Mouse (Mus musculus): ENCODE measurements around the gene Fbxo3.
A peak's percentile ranks its signal among the peaks of the same experiment; 100 is the strongest.
"Not testable (repeated sequence)": the region's sequence is repeated elsewhere in the genome, so short reads cannot be mapped to it uniquely, and the experiment has no call there.

The Fbxo3 gene

GRCm38 (mm10) chr2:104036316-104036715 is 8.8 kb downstream of the Fbxo3 start:
- DNase-seq (ENCODE audit: low spot score in 2 of 2), result no peak

GRCm38 (mm10) chr2:104038236-104038635 is 10.7 kb downstream of the Fbxo3 start:
- DNase-seq (ENCODE audit: low spot score in 2 of 2), result no peak

DNA sequence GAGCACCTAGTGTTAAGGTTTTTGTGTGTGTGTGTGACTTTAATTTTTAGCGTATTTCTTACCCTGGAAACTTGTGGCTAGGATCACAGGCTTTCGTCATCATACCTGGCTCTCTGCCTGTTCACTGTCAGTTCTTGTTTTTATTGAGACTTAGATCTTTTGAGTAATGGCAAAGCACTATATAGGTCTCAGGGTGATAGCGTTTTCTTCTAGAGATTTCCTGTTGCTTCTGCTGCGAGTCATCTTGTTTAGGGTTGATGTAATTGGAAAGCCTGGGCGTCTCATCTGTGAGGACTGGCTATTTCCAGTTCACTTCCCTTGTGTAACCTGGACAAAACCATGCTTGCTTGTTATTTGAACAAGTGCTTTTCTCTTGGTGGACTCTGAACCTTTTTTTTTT is 14.1 kb downstream of the Fbxo3 start:
- no peak for DNase-seq (ENCODE audit: low spot score in 2 of 2)

DNA sequence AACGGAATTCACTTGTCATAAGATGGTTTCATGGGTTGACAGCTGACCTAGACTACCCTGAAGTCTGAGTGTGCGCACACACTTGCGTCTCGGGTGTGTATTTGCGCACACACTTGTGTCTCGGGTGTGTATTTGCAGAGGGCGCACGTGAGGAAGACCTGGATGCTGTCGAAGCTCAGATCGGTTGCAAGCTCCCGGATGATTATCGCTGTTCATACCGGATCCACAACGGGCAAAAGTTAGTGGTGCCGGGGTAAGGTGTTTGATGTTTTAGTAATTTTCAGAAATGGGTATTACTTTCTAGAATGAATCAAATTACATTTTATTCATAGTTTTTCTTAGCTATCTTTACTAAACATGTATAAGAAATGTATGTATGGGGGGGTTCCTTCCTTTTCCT is 15.2 kb downstream of the Fbxo3 start:
- DNase-seq (ENCODE audit: low spot score in 2 of 2), result no peak

DNA sequence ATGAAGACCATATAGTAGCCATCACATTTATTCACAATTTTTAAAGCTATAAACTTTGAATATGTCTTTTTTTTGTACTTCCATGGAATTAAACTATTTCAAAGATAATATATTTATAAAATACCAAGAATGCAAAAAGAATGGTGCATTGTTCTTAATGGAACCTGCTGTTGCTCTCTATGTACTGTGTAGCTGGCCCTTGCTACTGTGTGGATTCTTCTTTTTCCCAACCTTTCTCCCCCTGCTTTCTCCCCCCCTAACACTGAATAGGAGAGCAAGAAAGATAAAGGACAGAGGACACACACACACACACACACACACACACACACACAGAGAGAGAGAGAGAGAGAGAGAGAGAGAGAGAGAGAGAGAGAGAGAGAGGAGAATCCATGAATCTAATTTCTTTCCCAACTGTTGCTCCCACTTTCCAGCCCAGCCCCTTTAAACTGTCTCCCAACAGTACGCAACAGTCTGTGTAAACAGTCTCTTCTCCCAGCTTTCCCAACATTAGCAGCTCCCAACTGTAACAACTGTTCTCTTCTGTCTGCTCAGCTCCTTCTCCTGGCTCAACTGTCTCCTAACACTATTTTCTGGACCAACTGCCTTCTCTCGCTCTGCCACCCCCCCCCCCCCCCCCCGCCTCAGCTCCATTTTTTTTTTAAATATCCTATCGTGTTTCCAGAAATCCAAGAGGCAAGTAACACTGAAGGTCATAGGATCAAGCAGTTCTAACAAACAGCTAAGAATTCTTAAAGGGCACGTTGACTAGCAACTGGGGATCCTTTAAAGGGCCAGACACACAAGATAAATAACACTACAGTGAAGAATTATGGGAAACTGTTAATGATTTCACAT is 16.3 kb downstream of the Fbxo3 start:
- DNase-seq (ENCODE audit: low spot score in 2 of 2), result no peak

DNA sequence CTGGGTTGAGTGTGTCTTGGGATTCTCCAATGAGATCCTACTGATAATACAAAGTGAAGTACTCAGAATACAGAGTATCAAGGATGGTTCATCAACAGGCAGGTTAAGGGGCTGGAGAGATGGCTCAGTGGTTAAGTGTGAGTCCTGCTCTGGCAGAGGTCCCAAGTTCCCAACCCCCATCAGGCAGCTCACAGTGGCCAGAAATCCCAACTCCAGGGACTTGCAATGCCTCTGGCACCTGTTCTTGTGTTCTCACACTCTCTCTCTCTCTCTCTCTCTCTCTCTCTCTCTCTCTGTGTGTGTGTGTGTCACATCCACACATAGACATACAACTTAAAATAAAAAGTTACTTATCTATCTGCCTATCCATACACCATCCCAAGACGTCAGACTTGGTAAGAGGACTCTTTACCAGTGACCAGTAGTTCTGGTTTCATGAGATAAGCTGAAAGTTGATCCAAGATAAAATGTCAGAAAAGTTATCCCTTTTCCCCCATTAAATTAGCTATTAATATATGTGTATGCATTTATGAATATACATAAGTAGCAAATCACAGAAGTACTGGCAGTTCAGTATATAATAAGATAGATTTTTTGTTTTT is 17.1 kb downstream of the Fbxo3 start:
- DNase-seq (ENCODE audit: low spot score in 2 of 2), result no peak

DNA sequence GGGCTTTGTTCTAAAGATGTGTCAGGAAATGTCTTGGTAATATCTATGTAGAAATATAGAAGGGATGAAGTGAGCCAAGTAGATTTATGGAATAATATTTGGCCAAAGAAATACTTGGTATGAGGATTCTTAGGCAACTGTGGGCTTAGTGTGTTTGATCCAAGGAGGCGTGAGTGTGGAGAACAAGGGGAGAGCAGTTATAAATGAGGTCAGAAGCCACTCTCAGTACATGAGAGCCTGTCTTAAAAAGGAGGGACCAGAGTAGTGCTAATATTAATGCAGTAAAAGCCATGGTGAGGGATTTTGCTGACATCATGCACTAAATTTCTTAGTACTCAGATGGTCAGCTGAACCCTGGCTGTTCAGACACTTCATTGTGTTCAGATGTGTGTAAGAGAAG is 30.9 kb downstream of the Fbxo3 start:
- DNase-seq (ENCODE audit: low spot score in 2 of 2), result no peak

DNA sequence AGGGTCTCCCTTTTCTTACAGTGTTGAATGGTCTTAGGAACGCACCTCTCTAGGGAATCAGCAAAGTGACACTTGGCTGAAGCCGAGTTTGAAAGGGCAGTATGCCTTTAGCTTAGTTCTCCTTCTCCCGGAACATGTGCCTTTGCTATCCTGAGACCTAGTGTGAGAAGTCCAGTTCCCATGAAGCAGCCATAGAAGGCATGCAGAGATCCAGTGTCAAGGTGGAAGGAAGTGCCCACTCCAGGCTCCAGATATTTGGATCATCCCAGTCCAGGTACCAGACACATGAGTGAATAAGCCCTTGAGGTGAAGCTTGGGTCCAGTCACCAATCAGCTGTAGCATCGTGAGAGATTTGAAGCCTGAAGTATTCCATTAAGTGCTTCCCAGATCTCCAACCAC is 31.4 kb downstream of the Fbxo3 start:
- no peak for DNase-seq (ENCODE audit: low spot score in 2 of 2)

DNA sequence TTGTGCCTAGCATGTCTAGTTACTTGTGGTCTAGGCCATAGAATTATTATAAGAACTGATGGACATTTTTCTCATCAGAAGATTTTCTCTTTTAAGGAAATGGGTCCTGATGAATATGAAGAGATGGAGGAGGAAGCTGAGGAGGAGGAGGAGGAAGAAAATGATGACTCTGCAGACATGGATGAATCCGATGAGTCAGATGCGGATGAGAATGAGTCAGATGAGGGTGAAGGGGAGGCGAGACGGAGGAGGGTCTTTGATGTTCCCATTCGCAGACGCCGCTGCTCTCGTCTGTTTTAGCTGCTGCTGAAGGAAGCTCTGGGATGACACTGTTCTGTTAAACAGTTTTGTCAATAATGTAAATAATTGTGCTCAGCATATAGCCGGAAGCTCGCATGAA is 32.3 kb downstream of the Fbxo3 start:
- no peak for DNase-seq (ENCODE audit: low spot score in 2 of 2)

DNA sequence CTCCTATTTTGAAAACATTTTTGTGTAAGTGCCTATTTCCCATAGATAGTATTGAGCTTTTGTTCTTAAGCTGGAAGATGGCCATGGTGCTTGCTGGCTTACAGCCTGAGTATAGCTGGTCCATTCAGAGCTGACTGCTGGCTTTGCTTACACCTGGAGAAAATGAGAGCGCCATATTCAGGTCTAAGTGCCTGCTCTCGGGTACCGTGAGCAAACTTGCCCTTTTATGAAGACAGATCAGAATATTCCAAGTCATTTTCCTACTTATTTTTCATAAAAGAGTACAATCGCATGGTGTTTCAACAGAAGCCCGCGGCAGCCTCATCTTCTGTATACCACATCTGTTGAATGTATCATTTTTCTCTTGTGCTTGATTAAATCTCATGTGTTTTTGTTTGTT is 33.5 kb downstream of the Fbxo3 start:
- DNase-seq (ENCODE audit: low spot score in 2 of 2), result no peak

DNA sequence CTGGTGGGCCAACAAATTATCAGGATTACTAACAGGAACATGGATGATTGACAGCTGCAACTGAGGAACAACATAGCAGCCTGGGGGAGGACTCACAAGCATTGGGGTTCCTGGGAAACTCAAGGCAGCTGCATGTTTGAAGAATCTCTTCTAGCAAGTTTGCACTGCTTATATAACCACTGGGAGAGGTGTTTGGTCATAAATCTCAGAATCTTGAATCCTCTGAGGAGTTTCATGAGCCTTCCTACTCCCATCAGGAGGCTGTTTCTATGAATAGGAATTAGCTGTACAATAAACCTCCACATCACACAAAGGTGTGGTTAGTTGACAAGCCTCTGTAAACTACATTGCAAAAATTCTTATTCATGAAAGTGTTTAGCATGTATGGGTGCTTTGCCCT is 35.1 kb downstream of the Fbxo3 start:
- DNase-seq (ENCODE audit: low spot score in 2 of 2), result no peak

DNA sequence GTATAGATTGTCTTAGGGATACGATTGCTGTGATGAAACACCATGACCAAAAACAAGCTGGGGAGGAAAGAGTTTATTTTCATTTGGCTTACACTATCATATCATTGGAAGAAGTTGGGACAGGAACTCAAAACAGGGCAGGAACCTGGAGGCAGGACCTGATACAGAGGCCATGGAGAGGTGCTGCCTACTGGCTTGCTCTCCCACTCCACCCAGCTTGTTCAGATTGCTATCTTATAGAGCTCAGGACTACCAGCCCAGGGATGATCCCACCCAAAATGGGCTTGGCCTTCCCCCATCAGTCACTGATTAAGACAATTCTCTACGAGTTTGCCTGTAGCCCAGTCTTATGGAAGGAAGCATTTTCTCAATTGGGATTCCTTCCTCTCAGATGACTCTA is 36.6 kb downstream of the Fbxo3 start:
- DNase-seq (ENCODE audit: low spot score in 2 of 2), result no peak

DNA sequence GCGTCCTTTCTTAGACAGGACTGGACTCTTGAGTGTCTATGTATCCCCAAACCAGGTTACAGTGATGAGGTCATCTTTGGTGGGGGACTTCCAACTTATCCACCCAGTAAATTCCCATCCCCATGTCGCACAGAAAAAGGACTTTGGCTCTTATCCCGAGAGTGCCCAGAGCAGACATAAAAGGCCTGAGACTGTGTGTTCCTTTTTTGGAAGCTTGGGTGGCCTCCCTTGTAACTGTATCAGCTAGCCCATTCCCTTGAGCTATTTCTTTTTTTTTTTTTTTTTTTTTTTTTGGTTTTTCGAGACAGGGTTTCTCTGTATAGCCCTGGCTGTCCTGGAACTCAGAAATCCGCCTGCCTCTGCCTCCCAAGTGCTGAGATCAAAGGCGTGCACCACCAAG is 38.0 kb downstream of the Fbxo3 start, which contains the start of gene Gm10912:
TSS of gene Gm10912 (plus strand) at position 301 of the 400 bp plus-strand sequence.
- DNase-seq (ENCODE audit: low spot score in 2 of 2), result not testable (repeated sequence)

GRCm38 (mm10) chr2:104068450-104068849 is 40.9 kb downstream of the Fbxo3 start, which contains the start of gene Gm10799:
TSS of gene Gm10799 (minus strand) at chr2:104068550.
- not testable (repeated sequence) for DNase-seq (ENCODE audit: low spot score in 2 of 2)

GRCm38 (mm10) chr2:104069704-104070185 is 42.2 kb downstream of the Fbxo3 start, which contains the start of gene Cd59b:
TSS of gene Cd59b (plus strand) at chr2:104069849.
- peak; percentile 76 to 89 for DNase-seq (ENCODE audit: low spot score in 2 of 2)

GRCm38 (mm10) chr2:104078285-104078684 is 50.8 kb downstream of the Fbxo3 start:
- peak in 1 of 2 experiments; percentile 28 for DNase-seq (ENCODE audit: low spot score in 2 of 2)

DNA sequence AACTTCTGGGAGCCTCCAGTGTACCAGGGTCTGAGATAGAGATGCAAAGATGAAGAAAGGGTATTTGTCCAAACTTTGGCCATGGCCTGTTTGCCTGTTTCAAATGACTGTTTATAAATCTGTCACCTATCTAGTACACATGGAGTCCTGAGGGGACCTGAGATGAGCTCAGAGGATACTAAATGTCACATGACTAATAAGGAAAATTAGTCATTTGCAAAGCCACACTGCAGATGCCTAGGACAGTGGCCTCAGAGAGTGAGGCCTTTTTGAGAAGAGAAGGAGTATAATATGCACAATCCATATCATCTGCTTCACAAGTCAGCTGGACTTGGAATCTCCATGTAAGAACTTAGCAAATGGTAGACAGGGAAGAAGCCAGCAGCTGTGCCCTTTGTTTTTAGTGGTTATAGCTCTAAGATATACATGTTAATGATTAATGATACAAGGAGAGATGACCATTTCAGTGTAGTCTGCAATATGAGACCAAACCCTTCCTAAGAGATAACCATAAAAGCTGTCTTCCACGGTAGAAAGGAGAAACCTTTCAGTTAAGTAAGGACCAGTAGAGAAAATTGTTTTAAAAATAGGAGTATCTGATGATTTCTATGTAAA is 54.0 kb downstream of the Fbxo3 start:
- DNase-seq (ENCODE audit: low spot score in 2 of 2), result not testable (repeated sequence)

GRCm38 (mm10) chr2:104082474-104082873 is 55.0 kb downstream of the Fbxo3 start:
- no peak for DNase-seq (ENCODE audit: low spot score in 2 of 2)

- DNase-seq (ENCODE audit: low spot score in 2 of 2), result not testable (repeated sequence)
Observed at GRCm38 (mm10) chr2:104084027-104084426, 56.5 kb downstream of the Fbxo3 start.

GRCm38 (mm10) chr2:104087562-104087961 is 60.0 kb downstream of the Fbxo3 start:
- DNase-seq (ENCODE audit: low spot score in 2 of 2), result not testable (repeated sequence)

- DNase-seq (ENCODE audit: low spot score in 2 of 2), result no peak
Observed at GRCm38 (mm10) chr2:104093305-104093704, 65.8 kb downstream of the Fbxo3 start.

GRCm38 (mm10) chr2:104095741-104096213 is 68.3 kb downstream of the Fbxo3 start, which contains the start of gene Cd59a:
TSS of gene Cd59a (plus strand) at chr2:104095801.
- DNase-seq (ENCODE audit: low spot score in 2 of 2), result peak; percentile 82 to 93

All from spleen, postnatal 10 days (tissue).